Mouse (Mus musculus) spleen, adult 18-20 months (tissue): Measurements from ENCODE around the gene Ndufa6.
"Not testable (repeated sequence)": the region's sequence is repeated elsewhere in the genome, so short reads cannot be mapped to it uniquely, and the experiment has no call there.

Experiments used
- DNase-seq, 2 experiments: peaks; one replicate each; pipeline ENCODE4 v3.0.0; 2022; ENCODE audit warnings: mixed read lengths in 2 of 2

Gene Ndufa6

GRCm38 (mm10) chr15:82364561-82364960 is 10.4 kb upstream of the Ndufa6 start:
- not testable (repeated sequence) for DNase-seq

DNA sequence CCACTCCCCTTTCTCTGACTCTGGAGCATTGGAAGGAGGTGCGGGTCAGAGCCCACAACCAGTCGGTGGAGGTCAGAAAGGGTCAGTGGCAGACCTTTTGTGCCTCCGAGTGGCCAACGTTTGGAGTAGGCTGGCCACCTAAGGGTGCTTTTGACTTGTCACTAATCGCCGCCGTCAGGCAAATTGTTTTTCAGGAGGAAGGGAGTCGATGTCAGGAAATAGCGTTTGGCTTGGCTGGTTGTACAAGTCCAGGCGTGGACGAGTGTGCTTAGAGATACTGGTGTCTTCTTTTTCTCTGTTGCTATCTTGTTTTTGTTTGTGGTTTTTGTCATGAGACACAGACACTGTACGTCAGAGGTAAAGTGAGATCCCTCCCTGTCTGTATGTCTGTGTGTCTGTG is 9.7 kb upstream of the Ndufa6 start:
- DNase-seq: not testable (repeated sequence)

DNA sequence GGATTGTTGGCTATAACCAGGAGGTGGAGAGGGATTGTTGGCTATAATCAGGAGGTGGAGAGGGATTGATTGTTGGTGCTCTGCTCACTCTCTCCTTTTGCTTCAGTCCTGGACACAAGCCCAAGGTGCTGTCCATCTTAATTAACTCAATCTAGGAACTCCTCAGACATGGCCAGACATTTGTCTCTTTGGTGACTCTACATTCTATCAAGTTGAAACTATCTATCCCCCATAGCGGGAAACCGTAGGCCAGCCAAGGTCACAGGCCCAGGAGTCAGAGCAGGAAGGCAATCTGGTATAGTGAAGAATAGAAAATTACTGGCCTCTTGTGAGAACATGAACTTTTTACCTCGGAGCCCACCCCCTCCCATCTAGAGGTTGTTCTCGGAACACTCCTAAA is 8.1 kb upstream of the Ndufa6 start:
- DNase-seq: no peak

DNA sequence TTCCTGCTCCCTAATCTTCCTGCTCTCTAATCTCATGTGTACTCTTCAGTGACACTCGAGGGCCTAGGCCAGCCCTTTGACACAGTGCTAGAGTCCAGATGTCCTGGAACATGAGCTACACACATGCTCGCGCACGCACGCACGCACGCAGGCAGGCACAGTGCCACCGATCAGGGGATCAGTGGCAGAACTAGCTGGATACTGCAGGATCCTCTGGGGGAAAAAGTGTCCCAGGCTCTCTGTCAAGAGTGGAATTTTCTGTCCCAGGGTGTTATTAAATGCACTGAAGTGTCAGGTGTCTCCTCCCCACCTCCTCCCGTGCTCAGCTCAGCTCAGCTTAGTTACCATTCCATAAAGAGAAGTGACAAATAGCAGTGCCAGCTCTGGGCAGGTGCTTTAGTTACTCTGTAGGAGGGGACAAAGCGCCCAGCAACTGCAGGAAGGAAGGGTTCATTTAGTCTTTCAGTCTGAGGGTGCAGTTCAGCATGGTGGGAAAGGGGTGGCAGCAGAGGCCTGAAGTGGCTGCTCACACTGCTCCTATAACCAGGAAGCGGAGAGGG is 7.4 kb upstream of the Ndufa6 start:
- DNase-seq: no peak

DNA sequence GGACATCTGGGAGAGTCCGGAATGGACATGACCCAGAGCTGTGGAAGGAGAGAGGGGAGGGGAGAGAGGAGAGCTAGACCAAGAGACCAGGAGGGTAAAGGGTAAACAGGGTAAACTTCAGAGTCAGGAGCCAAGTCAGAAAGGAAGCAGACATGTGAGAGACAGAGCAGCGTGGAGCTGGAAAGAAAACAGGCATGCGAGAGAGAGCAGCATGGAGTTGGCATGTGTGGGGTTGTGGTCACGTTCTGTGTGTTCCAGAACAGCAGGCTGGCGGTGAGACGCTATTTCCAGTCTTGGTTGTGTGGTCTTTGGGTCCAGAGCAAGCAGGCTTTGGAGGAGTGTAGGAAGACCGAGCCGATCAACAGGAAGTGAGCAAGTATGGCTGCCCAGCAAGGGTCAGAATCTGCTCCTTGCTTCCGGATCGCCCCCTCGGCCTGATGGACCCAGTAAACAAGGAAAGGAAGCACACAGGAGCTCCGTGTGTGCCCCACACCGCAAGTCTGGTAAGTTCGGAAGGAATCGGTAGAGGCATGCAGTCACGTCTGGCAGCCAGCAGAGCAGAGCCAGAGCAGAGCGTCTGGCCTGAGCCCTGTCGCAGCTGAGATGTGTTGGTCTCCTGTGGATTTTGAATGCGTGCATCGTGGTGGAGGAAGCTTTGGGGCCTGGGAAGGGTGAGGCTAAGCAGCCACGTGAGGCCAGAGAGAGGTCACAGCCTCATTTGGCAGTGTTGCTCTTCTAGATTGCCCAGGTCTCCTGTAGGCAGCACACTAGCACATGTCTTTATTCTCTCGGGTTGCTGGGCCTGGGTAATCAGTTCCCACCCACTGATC is 4.5 kb upstream of the Ndufa6 start:
- DNase-seq: no peak

DNA sequence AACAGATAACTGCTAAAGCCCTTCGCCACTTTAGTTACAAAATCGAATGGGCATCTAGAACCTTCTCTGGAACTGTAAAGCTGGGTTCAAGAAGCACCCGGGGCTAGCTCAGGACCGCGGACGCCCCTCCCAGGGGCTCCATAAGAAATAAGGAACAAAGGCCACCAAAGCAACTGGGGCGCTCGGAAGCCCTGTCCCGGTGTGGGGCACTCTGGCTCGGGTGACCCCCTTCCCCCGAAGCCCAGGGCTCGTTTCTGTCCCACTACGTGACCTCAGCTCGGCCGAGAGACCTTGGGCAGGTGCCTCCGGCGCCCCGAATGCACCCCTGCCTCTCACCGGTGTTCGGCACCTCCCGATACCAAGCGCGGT is 393 bp downstream of the Ndufa6 start:
- DNase-seq: no peak

- DNase-seq: no peak
These were observed 911 bp downstream of the Ndufa6 start for GRCm38 (mm10) chr15:82353078-82353744.

GRCm38 (mm10) chr15:82351480-82351879 is 2.6 kb downstream of the Ndufa6 start:
- no peak for DNase-seq

GRCm38 (mm10) chr15:82350349-82350748 is 3.8 kb downstream of the Ndufa6 start:
- no peak for DNase-seq

DNA sequence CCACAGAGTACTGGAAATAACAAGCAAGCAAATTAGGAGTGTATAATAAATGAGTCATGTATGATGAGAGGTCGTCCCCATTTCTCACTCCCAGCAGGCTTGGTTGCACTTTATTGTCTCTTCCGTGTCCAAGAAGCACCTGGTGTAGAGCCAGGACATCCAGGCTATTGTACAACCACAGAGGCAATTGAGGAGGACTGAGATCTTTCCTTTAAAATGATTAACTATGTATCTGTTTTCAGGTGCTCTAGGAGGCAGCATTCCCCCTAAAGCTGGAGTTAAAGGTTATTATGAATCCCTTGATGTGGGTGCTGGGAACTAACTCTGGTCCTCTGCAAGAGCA is 5.2 kb downstream of the Ndufa6 start:
- DNase-seq: no peak

DNA sequence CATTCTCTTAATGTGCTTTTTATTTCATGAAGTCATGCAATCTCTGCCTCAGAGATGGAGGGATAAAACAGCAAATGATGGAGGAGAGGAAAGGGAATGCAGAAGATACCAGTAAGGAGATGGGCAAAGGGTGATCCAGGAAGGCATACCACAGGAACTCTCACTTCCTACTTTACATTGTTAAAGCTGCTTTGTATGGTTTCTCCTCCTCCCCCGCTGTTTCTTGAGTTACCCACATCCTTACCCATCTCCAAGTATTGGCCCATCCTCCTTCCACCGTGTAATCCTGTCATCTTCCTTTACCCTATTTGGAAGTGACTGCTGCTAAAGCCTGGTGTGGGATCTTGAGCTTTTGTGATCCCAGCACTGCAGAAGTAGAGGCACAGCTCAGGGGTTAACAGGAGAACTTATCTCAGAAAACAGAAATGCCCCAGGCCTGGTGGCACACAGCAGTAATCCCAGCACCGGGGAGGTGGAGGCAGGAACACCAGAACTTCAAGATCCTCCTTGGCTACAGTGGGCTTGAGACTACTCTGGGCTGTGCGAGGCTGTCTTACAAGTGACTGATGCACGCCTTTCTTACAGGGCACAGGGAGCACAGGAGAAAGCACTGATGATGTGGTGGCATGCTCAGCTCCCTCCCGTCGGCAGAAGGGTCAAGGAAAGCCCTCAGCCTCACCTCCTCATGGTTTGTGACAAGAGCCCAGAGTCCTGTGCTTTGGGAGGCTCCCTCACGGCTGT is 5.7 kb downstream of the Ndufa6 start:
- no peak for DNase-seq

- DNase-seq: no peak
These were observed 6.3 kb downstream of the Ndufa6 start for GRCm38 (mm10) chr15:82347852-82348251.

DNA sequence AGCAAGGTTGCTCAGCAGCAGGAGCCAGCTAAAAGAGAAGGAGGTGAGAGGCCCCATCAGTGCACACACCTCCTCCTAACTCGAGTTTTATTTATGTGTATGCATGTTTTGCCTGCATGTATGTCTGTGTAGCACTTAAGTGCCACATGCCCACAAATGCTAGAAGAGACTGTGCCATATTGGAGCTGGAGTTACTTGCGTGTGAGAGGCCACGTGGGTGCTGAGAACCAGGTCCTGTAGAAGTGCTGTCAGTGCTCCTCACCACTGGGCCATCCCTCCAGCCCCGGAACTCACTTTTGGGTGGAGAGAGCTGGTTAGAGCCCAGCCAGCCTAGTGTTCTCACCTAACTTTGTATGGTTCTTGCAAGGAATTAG is 6.8 kb downstream of the Ndufa6 start:
- DNase-seq: no peak

DNA sequence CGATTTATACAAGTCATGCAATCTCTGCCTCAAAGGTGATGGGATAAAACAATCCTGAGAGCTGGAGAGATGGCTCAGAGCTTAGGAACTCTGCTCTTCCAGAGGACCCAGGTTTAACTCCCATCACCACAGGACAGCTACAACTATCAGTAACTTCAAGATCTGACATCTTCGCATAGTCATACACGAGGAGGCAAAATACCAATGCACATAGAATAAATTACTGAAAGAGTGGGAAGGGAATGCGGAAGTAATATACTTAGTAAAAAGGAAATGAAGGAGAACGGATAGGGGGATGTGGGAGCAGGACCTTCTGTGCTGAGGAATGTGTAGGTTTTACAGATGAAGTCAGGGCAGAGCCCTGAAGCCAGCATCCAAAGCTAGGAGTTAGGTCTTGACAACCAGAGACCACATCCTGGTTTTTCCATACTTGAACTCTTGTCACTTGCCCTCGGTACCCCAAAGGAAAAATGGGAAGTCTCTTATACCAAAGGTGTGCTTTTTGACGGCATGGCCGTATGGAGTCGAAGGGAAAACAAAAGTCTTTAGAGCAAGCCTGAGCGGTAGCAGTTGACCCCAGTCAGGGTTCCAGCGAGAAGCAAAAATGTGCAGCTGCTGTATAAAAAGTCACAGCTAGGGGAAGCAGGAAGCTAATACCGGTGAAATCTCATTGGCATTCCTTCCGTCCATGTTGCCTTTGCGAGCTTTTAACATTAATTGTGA is 7.4 kb downstream of the Ndufa6 start:
- DNase-seq: no peak

DNA sequence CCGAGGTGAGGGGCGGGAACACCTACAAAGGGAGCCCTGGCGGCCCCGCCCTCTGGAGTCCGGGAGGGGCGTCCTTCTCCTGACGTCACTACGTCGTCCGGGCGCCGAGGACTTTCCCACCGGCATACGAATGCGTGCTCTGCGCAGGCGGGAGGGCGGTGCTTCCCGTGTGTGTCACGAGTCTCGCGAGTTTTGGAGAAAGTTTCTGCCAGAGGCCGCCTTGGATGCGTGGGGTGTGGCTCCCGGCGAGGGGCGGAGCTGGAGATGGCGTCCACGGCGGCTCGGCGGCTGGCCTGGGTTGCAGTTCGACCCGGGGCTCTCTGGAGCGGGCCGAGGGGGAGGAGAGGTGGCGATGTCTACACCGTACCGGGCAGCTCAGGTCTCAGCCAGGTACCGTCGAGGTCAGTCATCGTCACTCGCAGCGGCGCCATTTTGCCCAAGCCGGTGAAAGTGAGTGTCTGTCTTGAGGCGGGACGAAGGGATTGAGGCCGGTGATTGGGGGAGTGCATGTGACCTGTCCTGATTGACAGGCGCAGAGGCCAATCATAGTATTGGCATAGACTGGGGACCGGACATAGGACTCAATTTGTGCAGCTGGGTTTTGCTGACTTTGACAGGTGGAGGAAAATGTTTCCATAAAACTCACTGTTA is 8.2 kb downstream of the Ndufa6 start:
- peak; percentile 95 to 97 for DNase-seq

DNA sequence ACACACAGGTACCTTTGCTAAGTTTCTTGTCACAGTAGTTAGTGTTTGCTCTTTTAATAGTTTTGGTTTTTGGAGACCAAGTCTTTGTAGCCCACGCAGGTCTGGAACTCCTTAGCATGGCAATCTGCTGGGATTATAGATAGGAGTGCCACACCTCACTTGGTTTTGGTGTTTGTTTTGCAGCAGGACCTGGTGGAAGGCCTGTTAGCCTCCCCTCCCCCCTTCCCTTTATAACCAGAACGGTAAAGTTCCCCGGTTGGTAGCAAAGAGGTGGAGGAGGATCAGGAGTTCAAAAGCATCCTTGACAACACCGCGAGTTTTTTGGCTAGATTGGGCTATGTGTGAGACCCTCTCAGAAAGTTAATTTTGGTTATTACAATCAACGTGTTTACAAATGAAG is 9.2 kb downstream of the Ndufa6 start:
- DNase-seq: no peak

DNA sequence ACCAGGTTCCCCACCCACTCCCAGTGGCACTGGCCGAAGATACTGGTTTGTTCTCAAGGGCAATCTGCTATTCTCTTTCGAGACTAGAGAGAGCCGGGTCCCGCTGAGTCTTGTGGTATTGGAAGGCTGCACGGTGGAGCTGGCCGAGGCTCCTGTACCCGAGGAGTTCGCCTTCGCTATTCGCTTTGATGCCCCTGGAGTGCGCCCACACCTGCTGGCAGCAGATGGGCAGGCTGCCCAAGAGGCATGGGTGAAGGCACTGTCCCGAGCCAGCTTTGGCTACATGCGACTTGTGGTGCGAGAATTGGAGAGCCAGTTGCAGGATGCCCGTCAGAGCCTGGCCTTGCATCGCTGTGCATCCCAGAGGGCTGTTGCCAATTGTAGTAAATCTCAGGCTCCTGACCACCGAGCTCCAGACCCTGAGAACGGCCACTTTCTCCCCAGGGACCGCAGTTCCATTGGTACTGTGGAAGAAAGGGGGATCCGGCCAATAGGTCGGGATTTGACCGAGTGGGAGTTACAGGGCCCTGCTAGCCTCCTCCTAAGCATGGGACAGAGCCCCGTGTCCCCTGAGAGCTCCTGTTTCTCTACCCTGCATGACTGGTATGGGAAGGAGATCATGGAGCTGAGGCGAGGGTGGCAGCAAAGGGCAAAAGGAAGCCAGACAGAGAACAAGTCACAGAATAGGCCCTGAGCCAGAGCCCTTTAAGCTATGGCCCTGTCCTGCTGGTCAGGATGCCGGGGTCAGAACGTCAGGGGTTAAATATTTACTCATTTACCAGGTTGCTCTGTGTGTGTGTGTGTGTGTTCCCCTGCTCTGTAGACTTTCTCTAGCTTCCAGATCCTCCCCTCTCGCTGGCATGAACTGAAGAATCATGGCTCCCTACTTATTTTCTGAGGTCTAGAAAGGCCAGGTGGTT is 10.5 kb downstream of the Ndufa6 start:
- no peak for DNase-seq

DNA sequence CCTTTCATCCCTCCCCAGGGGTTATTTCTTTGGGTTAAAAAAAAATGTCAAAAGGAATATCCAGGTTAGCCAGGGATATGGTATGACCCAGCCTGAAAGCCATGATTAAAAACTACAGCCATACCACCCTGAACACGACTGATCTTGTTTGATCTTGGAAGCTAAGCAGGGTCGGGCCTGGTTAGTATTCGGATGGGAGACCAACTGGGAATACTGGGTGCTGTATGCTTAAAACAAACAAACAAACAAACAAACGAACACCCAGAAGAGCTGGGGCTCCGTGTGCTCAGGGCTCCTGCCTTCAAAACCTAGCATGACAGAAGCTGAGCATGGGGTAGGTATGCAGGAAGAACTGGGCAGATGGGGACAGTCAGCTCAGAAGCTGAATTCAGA is 11.6 kb downstream of the Ndufa6 start:
- DNase-seq: no peak

GRCm38 (mm10) chr15:82341675-82342542 is 12.2 kb downstream of the Ndufa6 start:
- no peak for DNase-seq

GRCm38 (mm10) chr15:82341036-82341501 is 13.1 kb downstream of the Ndufa6 start:
- peak in 1 of 2 experiments; percentile 26 for DNase-seq
